Mouse (Mus musculus) testis, adult 2 months (tissue): ENCODE data around the gene Zc3h7b. TPM values are rescaled to one million over a fixed set of nuclear protein-coding genes. Genes with fewer than 3 reads are reported as not detected.

Experiments used
- H3K27ac ChIP-seq: fragments of 200-500 bp; 2 replicates; pipeline ENCODE4 v1.5.1; 2012; ENCODE audit warnings: low read depth, low read length; ENCODE audit not compliant: control insufficient read depth, insufficient read depth
- H3K27me3 ChIP-seq: fragments of 200-500 bp; 2 replicates; pipeline ENCODE4 v1.6.1; 2012; ENCODE audit warnings: mild to moderate bottlenecking, low read length, moderate library complexity; ENCODE audit not compliant: control insufficient read depth, insufficient read depth
- H3K36me3 ChIP-seq: fragments of 200-500 bp; 2 replicates; pipeline ENCODE4 v1.6.1; 2012; ENCODE audit warnings: mild to moderate bottlenecking, low read length; ENCODE audit not compliant: control insufficient read depth, insufficient read depth
- H3K4me1 ChIP-seq: fragments of 200-500 bp; 2 replicates; pipeline ENCODE4 v1.6.1; 2012; ENCODE audit warnings: low read length; ENCODE audit not compliant: control insufficient read depth, insufficient read depth
- H3K4me3 ChIP-seq: fragments of 200-500 bp; 2 replicates; pipeline ENCODE4 v1.5.1; 2012; ENCODE audit warnings: low read depth, mild to moderate bottlenecking, low read length, moderate library complexity, mixed read lengths; ENCODE audit not compliant: control insufficient read depth
- CTCF ChIP-seq: fragments of 200-500 bp; IDR thresholded peaks from 2 replicates; pipeline ENCODE4 v1.5.1; 2012; ENCODE audit warnings: low read depth, mild to moderate bottlenecking, inconsistent platforms, low read length, moderate library complexity; ENCODE audit not compliant: control insufficient read depth, insufficient read depth, insufficient replicate concordance
- POLR2A ChIP-seq: fragments of 200-500 bp; IDR thresholded peaks from 2 replicates; pipeline ENCODE4 v1.6.1; 2012; ENCODE audit warnings: low read depth, mild to moderate bottlenecking, inconsistent platforms, low read length, moderate library complexity; ENCODE audit not compliant: control insufficient read depth
- polyA plus RNA-seq: library from polyadenylated mRNA; depleted of rRNA; stranded (reverse); fragments of >200 nt; gene quantifications from 2 replicates; pipeline ENCODE4 v1.2.3, GENCODE M21; 2012

Gene Zc3h7b
- polyA plus RNA-seq, 1 experiment = 26.3 TPM

- H3K36me3 ChIP-seq = no peaks in the 10 kb centered on the region
- H3K4me1 ChIP-seq = no peaks in the 10 kb centered on the region; the same call in none of the 2 replicates
- no peaks in the 10 kb centered on the region for H3K27me3 ChIP-seq
- TF ChIP-seq POLR2A (peak; percentile 36; the same call in 1 of the 2 replicates), CTCF (no peak)
- H3K27ac ChIP-seq = peak overlapping the region; percentile 75
- peak overlapping the region; percentile 75 for H3K4me3 ChIP-seq
These were observed 801 bp downstream of the Zc3h7b start for GRCm38 (mm10) chr15:81745601-81746114.

DNA sequence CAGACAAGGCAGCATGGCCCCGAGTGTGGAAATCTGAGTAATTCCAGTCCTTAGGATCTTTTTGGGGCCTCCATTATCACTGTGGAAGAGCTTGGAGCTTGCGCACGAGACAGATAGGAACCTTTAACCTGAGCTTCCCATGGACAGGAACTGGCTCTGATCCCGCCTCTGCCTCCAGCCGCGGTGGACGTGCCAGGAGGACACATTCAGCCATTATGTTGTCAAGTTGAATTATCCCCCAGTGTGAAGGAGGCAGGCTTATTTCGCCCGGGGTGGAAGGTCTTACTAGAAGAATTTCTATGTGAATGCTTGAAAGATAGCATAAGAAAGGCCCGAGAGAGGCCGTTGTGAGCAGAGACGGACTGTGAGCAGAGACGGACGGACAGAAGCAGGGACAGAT is 4.9 kb downstream of the Zc3h7b start:
- Histone ChIP-seq H3K27me3 (no peaks in the 10 kb centered on the region), H3K4me1 (no peaks in the 10 kb centered on the region; the same call in none of the 2 replicates), H3K36me3 (no peaks in the 10 kb centered on the region), H3K4me3 (no peak overlapping the region), H3K27ac (peak overlapping the region; percentile 57)
- TF ChIP-seq POLR2A (no peak), CTCF (no peak)

GRCm38 (mm10) chr15:81753669-81754068 is 8.8 kb downstream of the Zc3h7b start:
- Histone ChIP-seq H3K36me3 (no peaks in the 10 kb centered on the region), H3K27ac (no peak overlapping the region), H3K27me3 (no peaks in the 10 kb centered on the region), H3K4me1 (no peaks in the 10 kb centered on the region), H3K4me3 (no peak overlapping the region)
- no peak for TF ChIP-seq CTCF
- TF ChIP-seq POLR2A = no peak

GRCm38 (mm10) chr15:81758701-81759100 is 13.8 kb downstream of the Zc3h7b start:
- no peak overlapping the region for H3K4me3 ChIP-seq
- H3K27ac ChIP-seq = no peak overlapping the region; the same call in 1 of the 2 replicates
- H3K36me3 ChIP-seq = no peaks in the 10 kb centered on the region
- H3K27me3 ChIP-seq = no peaks in the 10 kb centered on the region
- TF ChIP-seq CTCF = no peak
- TF ChIP-seq POLR2A = no peak
- H3K4me1 ChIP-seq = no peaks in the 10 kb centered on the region

GRCm38 (mm10) chr15:81759542-81759941 is 14.7 kb downstream of the Zc3h7b start:
- TF ChIP-seq POLR2A (no peak), CTCF (no peak)
- Histone ChIP-seq H3K4me1 (no peaks in the 10 kb centered on the region), H3K4me3 (peak overlapping the region; percentile 54), H3K27ac (peak overlapping the region; percentile 69), H3K27me3 (no peaks in the 10 kb centered on the region), H3K36me3 (no peaks in the 10 kb centered on the region)

- H3K36me3 ChIP-seq = no peaks in the 10 kb centered on the region
- H3K27me3 ChIP-seq = no peaks in the 10 kb centered on the region
- no peaks in the 10 kb centered on the region for H3K4me1 ChIP-seq
- TF ChIP-seq CTCF (no peak), POLR2A (no peak)
- peak overlapping the region; percentile 27 for H3K4me3 ChIP-seq
- peak overlapping the region; percentile 67 for H3K27ac ChIP-seq
These were observed 15.7 kb downstream of the Zc3h7b start for GRCm38 (mm10) chr15:81760361-81761079.

GRCm38 (mm10) chr15:81761381-81761780 is 16.5 kb downstream of the Zc3h7b start:
- no peak overlapping the region for H3K27ac ChIP-seq
- no peak overlapping the region for H3K4me3 ChIP-seq
- no peaks in the 10 kb centered on the region for H3K4me1 ChIP-seq
- no peaks in the 10 kb centered on the region for H3K36me3 ChIP-seq
- TF ChIP-seq POLR2A = no peak
- no peak for TF ChIP-seq CTCF
- H3K27me3 ChIP-seq = no peaks in the 10 kb centered on the region

DNA sequence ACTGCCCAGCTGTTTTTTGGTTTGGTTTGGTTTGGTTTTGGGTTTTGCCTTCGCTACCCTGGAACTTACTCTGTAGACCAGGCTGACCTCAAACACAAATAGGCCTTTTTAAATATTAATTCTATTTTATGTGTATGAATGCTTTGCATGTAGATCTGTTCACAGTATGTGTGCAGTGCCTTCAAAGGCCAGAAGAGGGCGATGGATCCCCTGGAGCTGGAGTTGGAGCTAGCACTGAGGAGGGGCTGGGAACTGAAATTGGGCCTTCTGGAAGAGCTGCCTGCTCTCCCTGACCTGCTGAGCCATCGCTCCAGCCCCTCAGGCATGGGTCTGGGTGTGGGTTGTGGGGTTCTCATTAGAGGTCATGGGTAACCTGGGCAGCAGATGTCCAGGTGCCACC is 17.1 kb downstream of the Zc3h7b start:
- Histone ChIP-seq H3K4me3 (no peak overlapping the region), H3K4me1 (no peaks in the 10 kb centered on the region), H3K36me3 (no peaks in the 10 kb centered on the region), H3K27ac (no peak overlapping the region), H3K27me3 (no peaks in the 10 kb centered on the region)
- TF ChIP-seq CTCF (peak; percentile 50; the same call in 1 of the 2 replicates), POLR2A (no peak)
